Mouse (Mus musculus): Measurements from ENCODE around the gene Cyp2u1. TPM values are rescaled to one million over a fixed set of nuclear protein-coding genes. Genes with fewer than 3 reads are reported as not detected.
"Not testable (repeated sequence)": the region's sequence is repeated elsewhere in the genome, so short reads cannot be mapped to it uniquely, and the experiment has no call there.

Gene Cyp2u1
- polyA plus RNA-seq (2015; fragmentation: Nextera tagmentation; extraction: Ambion mirVana): 2.5 and 3.4 TPM in 2 replicates

DNA sequence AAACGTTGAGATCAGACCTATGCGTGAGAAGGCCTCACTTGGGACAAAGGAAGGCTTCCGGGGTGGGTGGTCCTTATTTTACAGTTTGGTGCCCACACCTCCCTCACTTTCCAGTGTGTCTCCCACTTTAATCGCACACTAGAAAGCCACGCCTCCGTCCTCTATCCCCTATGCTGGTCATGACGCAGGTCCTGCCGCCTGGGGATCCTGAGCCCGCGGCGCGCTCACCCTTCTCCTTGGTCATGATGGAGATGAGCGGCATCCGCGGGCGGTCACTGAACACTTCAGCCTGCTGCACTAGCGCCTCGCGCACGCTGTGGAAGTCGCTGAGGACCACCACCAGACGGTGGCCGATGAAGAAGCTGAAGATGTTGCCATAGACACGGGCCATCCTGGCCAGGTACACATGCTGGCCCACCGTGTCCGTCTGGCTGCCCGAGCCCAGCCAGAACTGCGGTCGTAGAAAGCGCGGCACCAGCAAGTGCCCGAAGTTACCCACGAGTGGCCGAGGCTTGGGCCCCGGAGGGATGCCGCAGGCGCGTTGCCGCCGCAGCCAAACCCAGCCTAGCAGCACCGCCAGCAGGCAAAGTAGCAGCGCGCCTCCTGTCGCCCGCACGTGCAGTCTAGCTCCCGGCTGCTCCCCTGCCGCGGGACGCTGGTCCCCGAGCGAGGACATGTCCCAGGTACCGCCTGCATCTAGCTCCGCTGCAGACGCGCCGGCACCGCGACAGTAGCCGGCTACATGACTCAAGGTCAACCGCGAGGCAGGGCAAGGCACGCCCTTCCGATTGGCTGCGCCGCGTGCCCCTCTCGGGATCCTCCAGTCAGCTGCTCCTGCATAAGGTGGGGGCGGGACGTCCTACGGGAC is at the start of gene Cyp2u1:
TSS of gene Cyp2u1 (minus strand) at position 776 of the 868 bp plus-strand sequence.
- Histone ChIP-seq H3K4me1 (peaks cover 6% of the 10 kb centered on the region; the same call in 1 of the 2 replicates), H3K27ac (peak within 1 kb of the TSS; percentile 57), H3K4me2 (peak within 1 kb of the TSS; percentile 100), H3K4me3 (replicated peaks) (peak within 1 kb of the TSS; percentile 79), H3K27me3 (0 out of 2 replicates have a peak, but pooled peaks cover 6% of the 10 kb centered on the region), H3K9ac (peak within 1 kb of the TSS; percentile 60), H3K9me3 (replicated peaks) (0 out of 2 replicates have a peak, but pooled peaks cover 2% of the 10 kb centered on the region), H3K36me3 (no peaks in the 10 kb centered on the region)
- under 1% methylated on average over 71 of the region's 71 CpGs for WGBS
- peak; percentile 97 for ATAC-seq (replicated peaks; ENCODE audit: low FRiP score)

DNA sequence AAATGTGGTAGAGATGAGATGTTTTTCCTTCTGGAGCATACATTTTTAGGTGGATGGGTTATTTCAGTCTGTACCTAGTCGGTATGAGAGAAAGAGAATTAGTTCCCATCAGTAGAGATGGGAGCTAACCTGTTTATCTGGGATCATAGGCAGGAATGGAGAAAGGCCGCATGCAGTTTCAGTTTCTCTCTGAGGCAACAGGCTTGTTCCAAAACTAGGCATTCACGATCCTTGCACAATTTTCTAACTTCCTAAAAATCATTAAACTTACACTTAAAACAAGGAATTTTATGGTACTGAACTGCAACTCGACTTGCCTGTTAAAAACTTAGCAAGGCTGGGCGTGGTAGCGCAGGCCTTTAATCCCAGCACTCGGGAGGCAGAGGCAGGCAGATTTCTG is 47.5 kb upstream of the Cyp2u1 start:
- no peak overlapping the region for H3K4me3 ChIP-seq (replicated peaks)
- H3K4me2 ChIP-seq: no peak overlapping the region
- H3K9me3 ChIP-seq (replicated peaks): no peaks in the 10 kb centered on the region
- no peak overlapping the region for H3K9ac ChIP-seq
- 0 out of 2 replicates have a peak, but pooled peaks cover 3% of the 10 kb centered on the region for H3K4me1 ChIP-seq
- H3K27me3 ChIP-seq: no peaks in the 10 kb centered on the region
- no peak overlapping the region for H3K27ac ChIP-seq
- WGBS: 90% methylated on average over 7 of the region's 7 CpGs
- H3K36me3 ChIP-seq: no peaks in the 10 kb centered on the region
- ATAC-seq (replicated peaks; ENCODE audit: low FRiP score): no peak

DNA sequence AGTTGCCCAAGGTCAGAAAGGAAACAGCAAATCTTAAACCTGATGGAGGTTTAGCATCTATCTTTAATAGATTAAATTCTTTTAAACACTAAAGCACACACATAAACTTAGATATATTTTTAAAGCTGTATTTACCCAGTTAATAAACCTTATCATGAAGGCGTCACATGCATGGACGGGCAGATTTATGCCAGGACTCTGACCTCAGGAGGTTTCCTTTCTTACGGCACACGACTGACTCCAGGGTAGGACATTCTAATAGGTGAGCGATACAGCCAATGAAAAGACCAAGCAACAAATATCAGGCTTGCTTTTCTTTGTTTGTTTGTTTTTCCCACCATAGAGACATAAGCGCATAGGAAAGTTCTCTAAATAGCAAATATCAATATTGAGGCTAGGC is 46.0 kb upstream of the Cyp2u1 start:
- Histone ChIP-seq H3K36me3 (no peaks in the 10 kb centered on the region), H3K4me1 (0 out of 2 replicates have a peak, but pooled peaks cover 3% of the 10 kb centered on the region), H3K27ac (no peak overlapping the region), H3K27me3 (no peaks in the 10 kb centered on the region), H3K4me3 (replicated peaks) (no peak overlapping the region), H3K4me2 (no peak overlapping the region), H3K9me3 (replicated peaks) (no peaks in the 10 kb centered on the region), H3K9ac (no peak overlapping the region)
- no peak for ATAC-seq (replicated peaks; ENCODE audit: low FRiP score)
- 42% methylated on average over 6 of the region's 6 CpGs for WGBS

DNA sequence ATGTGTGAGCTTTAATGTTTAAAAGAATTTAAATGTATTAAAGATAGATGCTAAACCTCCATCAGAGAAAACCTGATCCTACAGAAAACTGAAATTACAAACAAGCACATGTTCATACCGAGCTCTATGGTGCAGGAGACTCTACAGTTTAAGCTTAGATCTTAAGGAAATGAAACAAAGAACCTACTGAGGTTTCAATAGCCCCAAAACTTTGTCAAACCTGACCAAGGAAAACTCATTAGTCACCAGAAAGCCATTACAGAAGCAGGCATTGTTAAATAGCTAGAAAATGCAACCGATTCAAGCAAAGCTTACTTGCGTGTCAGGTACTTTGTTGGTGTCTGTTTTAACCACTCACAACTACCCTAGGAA is 45.5 kb upstream of the Cyp2u1 start:
- Histone ChIP-seq H3K27ac (no peak overlapping the region), H3K36me3 (no peaks in the 10 kb centered on the region), H3K4me2 (no peak overlapping the region), H3K4me1 (0 out of 2 replicates have a peak, but pooled peaks cover 3% of the 10 kb centered on the region), H3K9ac (no peak overlapping the region), H3K27me3 (no peaks in the 10 kb centered on the region), H3K9me3 (replicated peaks) (no peaks in the 10 kb centered on the region), H3K4me3 (replicated peaks) (no peak overlapping the region)
- WGBS: 59% methylated on average over 3 of the region's 3 CpGs
- ATAC-seq (replicated peaks; ENCODE audit: low FRiP score): no peak

DNA sequence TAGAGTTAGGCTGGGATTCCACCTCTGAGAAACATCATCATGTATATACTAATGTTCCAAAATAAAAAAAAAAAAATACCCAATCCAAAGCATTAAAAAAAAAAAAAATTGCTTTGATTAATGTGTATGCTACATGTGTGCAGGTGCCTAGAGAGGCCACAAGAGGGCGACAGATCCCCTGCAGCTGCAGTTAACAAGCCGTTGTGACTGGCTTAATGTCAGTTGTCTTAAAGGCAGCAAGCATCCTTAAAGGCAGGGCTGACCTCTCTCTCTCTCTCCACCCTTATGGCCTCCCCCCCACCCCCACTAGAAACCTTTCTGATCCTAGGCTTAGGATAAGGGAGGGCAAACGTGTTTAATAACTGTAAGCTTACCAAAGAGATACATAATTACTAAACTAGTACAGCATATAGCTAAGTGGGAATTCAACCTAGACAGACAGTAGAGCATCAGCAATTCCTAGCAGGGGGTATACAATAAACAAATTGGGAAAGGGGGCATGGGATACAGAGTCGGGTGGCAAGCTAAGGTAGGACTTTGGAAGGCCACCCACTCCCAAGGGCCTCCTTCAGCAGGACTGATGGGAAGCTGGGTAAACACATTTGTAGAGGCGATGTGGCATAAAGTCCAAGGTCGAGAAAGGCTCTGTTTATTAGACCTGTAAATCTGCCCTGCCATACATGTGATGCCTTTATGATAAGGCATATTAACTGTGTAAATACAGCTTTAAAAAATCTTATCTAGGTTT is 45.0 kb upstream of the Cyp2u1 start:
- Histone ChIP-seq H3K4me2 (no peak overlapping the region), H3K27me3 (no peaks in the 10 kb centered on the region), H3K4me3 (replicated peaks) (no peak overlapping the region), H3K9ac (no peak overlapping the region), H3K4me1 (0 out of 2 replicates have a peak, but pooled peaks cover 3% of the 10 kb centered on the region), H3K27ac (no peak overlapping the region), H3K9me3 (replicated peaks) (no peaks in the 10 kb centered on the region), H3K36me3 (no peaks in the 10 kb centered on the region)
- ATAC-seq (replicated peaks; ENCODE audit: low FRiP score): peak; percentile 35; the same call in 1 of the 2 replicates
- 45% methylated on average over 6 of the region's 6 CpGs for WGBS

DNA sequence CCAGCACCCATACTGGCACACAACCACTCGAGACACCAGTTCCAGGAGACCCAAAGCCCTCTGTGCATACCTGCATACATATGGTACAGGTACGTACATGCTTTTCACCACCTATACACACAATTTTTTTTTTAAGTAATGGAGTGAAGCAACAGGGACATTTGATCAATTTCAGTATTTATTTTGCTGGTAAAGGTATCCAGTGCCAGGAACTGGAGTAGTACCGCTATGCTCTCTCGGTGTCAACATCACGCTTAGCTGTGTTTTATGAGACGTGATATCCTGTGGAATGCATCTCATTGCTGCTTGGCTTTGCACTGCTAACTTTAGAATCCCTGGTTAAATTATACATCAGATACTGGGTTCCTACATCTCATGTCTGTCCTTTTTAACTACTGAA is 42.9 kb upstream of the Cyp2u1 start:
- WGBS: 64% methylated on average over 6 of the region's 6 CpGs
- Histone ChIP-seq H3K27ac (no peak overlapping the region), H3K4me2 (no peak overlapping the region), H3K36me3 (no peaks in the 10 kb centered on the region), H3K4me3 (replicated peaks) (no peak overlapping the region), H3K4me1 (peaks cover 3% of the 10 kb centered on the region; the same call in 1 of the 2 replicates), H3K9me3 (replicated peaks) (no peaks in the 10 kb centered on the region), H3K9ac (no peak overlapping the region), H3K27me3 (no peaks in the 10 kb centered on the region)
- ATAC-seq (replicated peaks; ENCODE audit: low FRiP score): no peak

DNA sequence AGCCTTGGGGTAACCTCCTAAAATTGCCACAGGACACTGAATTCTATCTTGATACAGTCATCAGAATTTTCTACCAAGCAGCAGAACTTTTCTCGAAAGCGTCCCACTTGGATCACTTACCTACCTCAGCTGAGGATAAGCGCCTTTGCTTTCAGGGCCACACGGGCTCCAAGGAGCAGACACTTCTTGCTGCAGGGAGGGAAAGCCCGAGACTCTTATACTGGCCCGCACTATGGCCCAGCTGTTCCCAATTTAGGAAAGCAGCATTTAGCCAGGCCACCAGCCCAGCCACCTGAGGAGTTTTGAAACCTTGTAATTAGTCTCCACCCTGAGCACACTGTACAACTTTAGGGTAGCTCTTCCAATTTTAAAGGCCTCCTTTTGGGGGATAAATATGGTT is 40.3 kb upstream of the Cyp2u1 start:
- Histone ChIP-seq H3K9me3 (replicated peaks) (no peaks in the 10 kb centered on the region), H3K4me3 (replicated peaks) (no peak overlapping the region)
- no peak for ATAC-seq (replicated peaks; ENCODE audit: low FRiP score)

DNA sequence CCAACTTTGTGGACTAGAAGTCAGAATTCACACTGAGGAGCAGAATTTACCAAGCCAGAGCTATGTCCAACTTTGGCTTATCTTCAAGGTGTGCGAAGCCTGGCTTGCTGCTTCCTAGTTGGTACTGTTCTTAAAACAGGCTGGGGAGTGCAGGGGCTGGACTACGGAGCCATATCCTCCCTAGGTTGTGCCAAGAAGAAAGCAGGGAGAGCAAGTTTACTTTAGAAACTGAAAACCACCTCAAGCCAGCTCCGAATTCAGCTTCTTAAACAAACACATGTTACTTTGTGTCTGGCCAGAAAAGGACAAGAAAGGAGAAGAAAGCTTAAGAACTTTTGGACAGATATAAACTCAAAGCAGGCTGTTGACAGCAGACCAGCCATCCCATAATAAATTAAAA is 37.9 kb upstream of the Cyp2u1 start:
- Histone ChIP-seq H3K9me3 (replicated peaks) (no peaks in the 10 kb centered on the region), H3K4me3 (replicated peaks) (no peak overlapping the region), H3K27ac (peak overlapping the region; percentile 7; the same call in 1 of the 2 replicates), H3K36me3 (no peaks in the 10 kb centered on the region), H3K4me2 (no peak overlapping the region), H3K27me3 (no peaks in the 10 kb centered on the region), H3K9ac (no peak overlapping the region), H3K4me1 (peaks cover 5% of the 10 kb centered on the region; the same call in 1 of the 2 replicates)
- WGBS: 30% methylated on average over 3 of the region's 3 CpGs
- ATAC-seq (replicated peaks; ENCODE audit: low FRiP score): peak; percentile 68

More for the DNA sequence above, 40.3 kb upstream of the Cyp2u1 start:
- 89% methylated on average over 6 of the region's 6 CpGs for WGBS
- no peaks in the 10 kb centered on the region for H3K27me3 ChIP-seq
- no peak overlapping the region for H3K9ac ChIP-seq
- H3K4me1 ChIP-seq: peaks cover 5% of the 10 kb centered on the region; the same call in 1 of the 2 replicates
- no peaks in the 10 kb centered on the region for H3K36me3 ChIP-seq
- H3K27ac ChIP-seq: no peak overlapping the region
- no peak overlapping the region for H3K4me2 ChIP-seq

DNA sequence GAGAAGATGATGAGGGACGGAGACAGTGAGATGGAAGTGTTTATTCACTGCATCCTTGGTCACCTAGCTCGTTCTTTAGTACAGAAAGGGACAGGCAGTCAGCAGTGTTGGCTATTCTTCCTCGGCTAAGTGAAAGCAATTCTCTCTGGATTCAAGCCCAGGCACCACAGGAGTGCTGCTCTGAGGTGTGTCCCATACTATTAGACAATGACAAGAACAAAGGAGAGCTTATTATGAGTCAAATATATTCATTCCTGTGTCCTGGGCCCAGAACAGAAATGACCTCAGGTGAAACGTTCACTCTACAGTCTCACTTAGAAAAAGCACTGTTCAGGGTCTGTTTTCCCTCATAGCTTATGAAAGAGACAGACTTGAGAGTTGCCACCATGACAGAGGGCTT is 36.3 kb upstream of the Cyp2u1 start:
- WGBS: 80% methylated on average over 4 of the region's 4 CpGs
- Histone ChIP-seq H3K4me3 (replicated peaks) (no peak overlapping the region), H3K27me3 (no peaks in the 10 kb centered on the region), H3K9me3 (replicated peaks) (no peaks in the 10 kb centered on the region), H3K36me3 (no peaks in the 10 kb centered on the region), H3K27ac (no peak overlapping the region), H3K4me2 (no peak overlapping the region), H3K9ac (no peak overlapping the region), H3K4me1 (peaks cover 17% of the 10 kb centered on the region)
- ATAC-seq (replicated peaks; ENCODE audit: low FRiP score): no peak

DNA sequence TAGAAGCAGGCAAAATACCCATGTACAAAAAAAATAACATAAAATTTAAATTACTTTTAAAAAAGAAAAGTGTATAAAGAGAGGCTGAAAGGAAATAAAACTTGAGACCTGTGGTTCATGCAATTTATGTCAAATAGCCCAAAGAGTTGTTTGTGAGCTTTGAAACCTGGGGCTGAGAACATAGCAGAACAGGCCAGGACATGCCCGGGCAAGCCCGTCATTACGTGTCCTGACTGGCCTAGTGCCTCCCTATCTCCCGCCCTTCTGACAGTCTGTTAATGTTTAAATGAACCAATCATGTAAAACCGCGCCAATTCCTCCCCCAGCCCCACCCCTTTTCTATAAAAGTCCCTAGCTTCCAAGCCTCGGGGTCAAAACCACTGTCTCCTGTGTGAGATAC is 34.7 kb upstream of the Cyp2u1 start:
- WGBS: 88% methylated on average over 4 of the region's 7 CpGs
- H3K9me3 ChIP-seq (replicated peaks); H3K27ac ChIP-seq; H3K36me3 ChIP-seq; H3K4me3 ChIP-seq (replicated peaks); ATAC-seq (replicated peaks; ENCODE audit: low FRiP score); H3K27me3 ChIP-seq; H3K9ac ChIP-seq; H3K4me2 ChIP-seq: not testable (repeated sequence)
- H3K4me1 ChIP-seq: peaks cover 27% of the 10 kb centered on the region

DNA sequence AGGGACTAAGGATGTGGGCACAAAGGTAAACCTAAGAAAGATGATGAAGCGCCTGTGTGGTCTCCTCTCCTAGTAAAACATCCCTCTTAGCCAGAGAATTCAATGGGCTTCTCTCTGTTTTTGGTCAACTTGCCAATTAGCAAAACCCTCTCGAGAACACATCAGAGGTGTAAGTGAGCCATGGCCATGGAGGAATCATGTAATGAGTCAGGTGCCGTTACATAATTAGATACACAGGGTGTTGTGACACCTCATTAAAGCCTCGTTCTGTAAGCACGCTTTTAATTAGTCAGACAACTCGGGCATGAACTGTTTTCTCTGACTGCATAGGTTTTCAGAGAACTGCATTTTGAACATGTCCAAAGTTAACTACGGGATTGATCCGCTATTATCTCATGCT is 33.6 kb upstream of the Cyp2u1 start:
- H3K9ac ChIP-seq: no peak overlapping the region
- no peak overlapping the region for H3K4me2 ChIP-seq
- no peak overlapping the region for H3K27ac ChIP-seq
- H3K4me3 ChIP-seq (replicated peaks): no peak overlapping the region
- no peaks in the 10 kb centered on the region for H3K36me3 ChIP-seq
- no peaks in the 10 kb centered on the region for H3K9me3 ChIP-seq (replicated peaks)
- 70% methylated on average over 8 of the region's 8 CpGs for WGBS
- H3K27me3 ChIP-seq: no peaks in the 10 kb centered on the region
- ATAC-seq (replicated peaks; ENCODE audit: low FRiP score): no peak
- H3K4me1 ChIP-seq: peaks cover 27% of the 10 kb centered on the region

DNA sequence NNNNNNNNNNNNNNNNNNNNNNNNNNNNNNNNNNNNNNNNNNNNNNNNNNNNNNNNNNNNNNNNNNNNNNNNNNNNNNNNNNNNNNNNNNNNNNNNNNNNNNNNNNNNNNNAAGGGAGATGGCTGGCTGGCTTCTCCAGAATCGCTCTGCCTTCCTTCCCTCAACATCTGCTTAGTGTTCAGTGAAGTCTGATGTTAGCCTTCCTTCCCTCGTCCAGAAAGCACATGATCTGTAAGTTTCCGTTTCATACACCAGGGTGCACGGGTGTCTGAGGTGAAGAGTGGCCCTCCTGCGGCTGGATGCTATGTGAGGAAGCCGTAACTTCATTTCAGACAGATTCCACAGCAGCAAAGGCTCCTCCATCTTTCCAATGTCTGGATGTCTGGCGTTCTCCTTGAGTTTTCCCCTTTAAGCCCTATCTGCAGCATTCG is 32.1 kb upstream of the Cyp2u1 start:
- H3K9ac ChIP-seq: no peak overlapping the region
- 54% methylated on average over 8 of the region's 8 CpGs for WGBS
- H3K4me2 ChIP-seq: peak overlapping the region; percentile 51
- H3K4me3 ChIP-seq (replicated peaks): no peak overlapping the region
- peaks cover 22% of the 10 kb centered on the region for H3K4me1 ChIP-seq
- H3K27me3 ChIP-seq: no peaks in the 10 kb centered on the region
- H3K36me3 ChIP-seq: no peaks in the 10 kb centered on the region; the same call in 1 of the 2 replicates
- H3K9me3 ChIP-seq (replicated peaks): no peaks in the 10 kb centered on the region
- H3K27ac ChIP-seq: peak overlapping the region; percentile 47; the same call in 1 of the 2 replicates
- no peak for ATAC-seq (replicated peaks; ENCODE audit: low FRiP score)

All from kidney, embryonic 15.5 days (tissue).